Mouse (Mus musculus) lung, embryonic 16.5 days (tissue): Measurements from ENCODE around the gene Cdk2. TPM values are rescaled to one million over a fixed set of nuclear protein-coding genes. Genes with fewer than 3 reads are reported as not detected.

Experiments used
- ATAC-seq: fragments of 200-750 bp; cut with Nextera tagmentation; 2 replicates; pipeline ENCODE4 v1.8.0; 2017; ENCODE audit warnings: low read depth, mild to moderate bottlenecking, moderate library complexity
- H3K27ac ChIP-seq: fragments of 300-500 bp; sonication (generic); 2 replicates; pipeline ENCODE4 v1.5.1; 2014; ENCODE audit warnings: mild to moderate bottlenecking, control low read depth, low read length
- H3K27me3 ChIP-seq: fragments of 300-500 bp; sonication (generic); 2 replicates; pipeline ENCODE4 v1.6.1; 2014; ENCODE audit warnings: low read depth, low read length, mixed read lengths; ENCODE audit not compliant: control insufficient read depth, insufficient read depth
- H3K36me3 ChIP-seq: fragments of 300-500 bp; sonication (generic); 2 replicates; pipeline ENCODE4 v1.6.1; 2014; ENCODE audit warnings: low read length; ENCODE audit not compliant: control insufficient read depth, insufficient read depth
- H3K4me1 ChIP-seq: fragments of 300-500 bp; sonication (generic); replicated peaks from 2 replicates; pipeline ENCODE4 v1.6.1; 2014; ENCODE audit warnings: low read length, mixed read lengths; ENCODE audit not compliant: control insufficient read depth, insufficient read depth
- H3K4me2 ChIP-seq: fragments of 300-500 bp; sonication (generic); 2 replicates; pipeline ENCODE4 v1.6.1; 2014; ENCODE audit warnings: low read depth, low read length, control low read depth
- H3K4me3 ChIP-seq: fragments of 300-500 bp; sonication (generic); 2 replicates; pipeline ENCODE4 v1.5.1; 2014; ENCODE audit warnings: mild to moderate bottlenecking, low read length, control low read depth
- H3K9ac ChIP-seq: fragments of 300-500 bp; sonication (generic); 2 replicates; pipeline ENCODE4 v1.6.1; 2014; ENCODE audit warnings: low read length, control low read depth
- H3K9me3 ChIP-seq: fragments of 300-500 bp; sonication (generic); 2 replicates; pipeline ENCODE4 v1.6.1; 2016; ENCODE audit warnings: low read length; ENCODE audit not compliant: control insufficient read depth
- WGBS: fragments of 180-500 bp; shearing (Covaris S2); extraction: QIAGEN DNeasy Blood & Tissue Kit; methylation state at CpG from one replicate; pipeline ENCODE4 v1.1.7; 2014; 5-methylcytosine and 5-hydroxymethylcytosine counted together
- polyA plus RNA-seq: library from polyadenylated mRNA; unstranded; fragments of >200 nt; fragmentation: Nextera tagmentation; extraction: Ambion mirVana; gene quantifications from 2 replicates; pipeline ENCODE4 v1.2.1, GENCODE M21; 2015

The Cdk2 gene
- polyA plus RNA-seq, 1 experiment from 2014 or later = 105 TPM

DNA sequence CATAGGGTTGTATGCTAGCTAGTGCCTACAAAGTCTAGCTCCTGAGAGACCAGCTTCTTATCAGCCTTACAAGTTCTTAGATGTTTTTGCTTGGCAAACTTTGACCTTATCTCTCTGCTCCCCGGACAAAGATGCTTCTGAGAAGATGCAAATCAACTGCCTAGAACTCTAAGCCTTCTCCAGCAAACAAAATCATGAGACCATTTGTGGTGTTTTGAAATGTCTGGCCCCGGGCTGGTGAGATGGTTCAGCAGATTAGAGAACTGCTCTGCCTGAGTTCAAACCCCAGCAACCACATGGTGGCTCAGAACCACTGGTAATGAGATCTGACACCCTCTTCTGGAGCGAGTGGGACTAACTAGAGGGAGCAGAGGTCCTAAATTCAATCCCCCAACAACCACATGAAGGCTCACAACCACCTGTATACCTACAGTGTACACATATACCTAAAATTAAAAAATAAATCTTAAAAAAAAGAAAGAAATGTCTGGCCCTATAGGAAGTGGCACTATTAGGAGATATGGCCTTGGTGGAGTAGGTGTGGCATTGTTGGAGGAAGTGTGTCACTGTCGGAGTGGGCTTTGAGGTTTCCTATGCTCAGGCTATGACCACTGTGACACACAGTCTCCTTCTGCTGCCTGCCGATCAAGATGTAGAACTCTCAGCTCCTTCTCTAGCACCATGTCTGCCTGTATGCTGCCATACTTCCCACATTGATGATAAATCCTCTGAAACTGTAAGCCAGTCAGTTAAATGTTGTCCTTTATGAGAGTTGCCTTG, 41.2 kb downstream of the Cdk2 start:
- H3K27me3 ChIP-seq = no peaks in the 10 kb centered on the region
- no peak overlapping the region for H3K4me3 ChIP-seq
- ATAC-seq = no peak
- no peak overlapping the region for H3K4me2 ChIP-seq
- H3K36me3 ChIP-seq = no peaks in the 10 kb centered on the region
- no peak overlapping the region for H3K27ac ChIP-seq
- 52% methylated on average over 5 of the region's 5 CpGs for WGBS
- no peaks in the 10 kb centered on the region for H3K9me3 ChIP-seq
- no peak overlapping the region for H3K9ac ChIP-seq
- H3K4me1 ChIP-seq = peaks cover 4% of the 10 kb centered on the region; the same call in 1 of the 2 replicates

DNA sequence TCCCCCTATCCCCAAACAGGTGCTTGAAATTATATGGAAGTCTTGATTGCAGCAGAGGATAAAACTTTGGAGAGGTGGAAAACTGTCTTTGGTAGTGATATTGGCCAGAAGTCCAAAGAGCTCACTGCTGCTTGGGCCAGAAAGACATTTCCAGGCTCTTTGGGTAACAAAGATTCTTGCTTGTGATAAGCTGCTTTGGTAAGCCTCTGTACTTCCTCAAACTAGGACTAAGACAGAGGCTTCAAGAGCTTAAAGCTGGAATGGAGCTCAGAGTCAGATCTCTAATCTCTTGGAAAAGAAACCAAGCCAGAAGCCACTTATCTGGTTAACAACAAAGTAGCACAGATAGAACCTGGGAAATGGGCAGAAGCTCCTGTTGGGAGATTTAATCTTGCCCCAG, 42.4 kb downstream of the Cdk2 start:
- H3K9me3 ChIP-seq = no peaks in the 10 kb centered on the region
- H3K27me3 ChIP-seq = no peaks in the 10 kb centered on the region
- no peak overlapping the region for H3K27ac ChIP-seq
- H3K4me1 ChIP-seq = peaks cover 4% of the 10 kb centered on the region; the same call in 1 of the 2 replicates
- ATAC-seq = no peak
- H3K4me2 ChIP-seq = no peak overlapping the region
- H3K4me3 ChIP-seq = no peak overlapping the region
- H3K9ac ChIP-seq = no peak overlapping the region
- no peaks in the 10 kb centered on the region for H3K36me3 ChIP-seq

DNA sequence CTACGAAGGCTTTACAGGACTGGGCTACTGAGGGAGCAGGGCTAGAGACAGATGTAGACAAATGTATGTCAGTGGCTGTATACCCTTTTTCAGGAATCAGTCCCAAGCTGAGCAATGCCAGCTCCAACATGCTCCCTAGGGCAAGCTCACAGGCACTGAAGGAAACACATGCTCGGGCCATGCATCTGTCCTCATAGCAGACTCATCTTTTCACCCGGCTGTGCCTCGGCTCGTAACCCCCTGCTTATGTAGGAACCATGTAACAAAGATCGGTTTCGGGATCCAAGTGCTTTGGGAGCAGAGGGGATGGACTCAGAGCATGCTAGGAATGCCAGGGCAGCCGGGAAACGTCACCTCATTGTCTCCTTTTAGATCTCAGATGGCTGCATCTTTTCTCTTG, 45.3 kb downstream of the Cdk2 start:
- no peaks in the 10 kb centered on the region for H3K9me3 ChIP-seq
- ATAC-seq = no peak
- H3K27ac ChIP-seq = no peak overlapping the region
- H3K4me2 ChIP-seq = no peak overlapping the region
- no peak overlapping the region for H3K9ac ChIP-seq
- H3K36me3 ChIP-seq = no peaks in the 10 kb centered on the region
- 36% methylated on average over 9 of the region's 9 CpGs for WGBS
- H3K4me1 ChIP-seq = peaks cover 6% of the 10 kb centered on the region; the same call in 1 of the 2 replicates
- no peak overlapping the region for H3K4me3 ChIP-seq
- no peaks in the 10 kb centered on the region for H3K27me3 ChIP-seq

DNA sequence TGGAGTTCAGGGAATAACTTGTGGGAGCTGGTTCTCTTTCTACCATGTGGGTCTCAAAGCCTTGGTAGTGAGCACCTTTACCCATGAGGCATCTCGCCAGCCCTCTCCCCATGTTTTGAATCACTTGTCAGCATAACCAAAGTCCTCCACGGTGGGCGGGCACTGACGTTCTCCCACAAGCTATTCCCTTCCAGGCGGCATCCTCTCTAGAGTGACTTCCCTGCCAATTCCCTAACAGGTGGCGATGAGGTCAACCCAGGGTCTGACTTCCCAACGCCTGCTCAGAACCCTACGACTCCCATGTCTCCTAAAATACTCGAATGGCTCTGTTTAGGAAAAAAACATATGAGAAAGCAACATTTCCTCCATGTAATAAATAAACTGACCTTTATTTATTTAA, 47.0 kb downstream of the Cdk2 start:
- H3K4me2 ChIP-seq = no peak overlapping the region
- H3K4me1 ChIP-seq = peaks cover 6% of the 10 kb centered on the region; the same call in 1 of the 2 replicates
- no peak overlapping the region for H3K9ac ChIP-seq
- no peak overlapping the region for H3K4me3 ChIP-seq
- H3K27me3 ChIP-seq = no peaks in the 10 kb centered on the region
- no peak overlapping the region for H3K27ac ChIP-seq
- WGBS = 49% methylated on average over 9 of the region's 9 CpGs
- H3K9me3 ChIP-seq = no peaks in the 10 kb centered on the region
- H3K36me3 ChIP-seq = no peaks in the 10 kb centered on the region
- ATAC-seq = no peak

DNA sequence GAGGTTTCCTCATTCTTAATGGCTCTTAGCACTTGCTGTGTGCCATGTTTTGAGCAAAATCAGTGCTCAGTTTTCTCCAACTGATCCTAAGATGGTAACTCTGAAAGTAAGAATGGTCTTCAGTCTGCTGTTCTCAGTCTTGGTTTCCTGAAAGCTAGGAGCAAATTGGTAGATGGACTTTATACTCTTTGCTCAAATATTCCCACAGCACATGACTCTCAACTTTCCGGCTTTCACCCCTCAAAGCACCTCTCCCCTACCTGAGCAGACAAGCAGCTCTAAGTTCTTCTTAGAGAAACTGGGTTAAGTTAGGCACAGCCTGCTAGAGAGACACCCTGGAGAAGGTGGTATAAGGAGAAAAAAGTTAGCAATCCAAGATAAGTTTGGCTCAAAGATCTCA, 48.1 kb downstream of the Cdk2 start:
- 74% methylated on average over 1 of the region's 1 CpGs for WGBS

DNA sequence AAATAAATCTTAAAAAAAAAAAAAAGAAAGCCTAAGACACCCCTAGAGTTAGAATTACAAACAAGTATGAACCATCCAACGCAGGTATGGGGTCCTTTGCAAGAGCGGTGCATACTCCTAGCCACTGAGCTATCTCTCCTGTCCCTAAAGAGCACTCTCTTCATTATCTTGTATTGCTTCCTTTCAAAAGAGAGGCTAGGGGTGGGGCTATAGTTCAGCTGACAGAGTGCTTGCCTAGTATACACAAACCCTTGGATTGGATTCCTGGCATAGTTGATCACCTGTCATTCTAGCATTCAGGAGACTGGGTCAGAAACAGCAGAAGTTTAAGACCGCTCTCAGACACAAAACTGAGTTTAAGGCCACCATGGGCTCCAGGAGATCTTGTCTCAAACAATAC, 49.6 kb downstream of the Cdk2 start:
- no peaks in the 10 kb centered on the region for H3K9me3 ChIP-seq
- peak overlapping the region; percentile 43; the same call in 1 of the 2 replicates for H3K27ac ChIP-seq
- no peaks in the 10 kb centered on the region for H3K36me3 ChIP-seq
- no peak overlapping the region for H3K9ac ChIP-seq
- H3K27me3 ChIP-seq = no peaks in the 10 kb centered on the region
- peaks cover 6% of the 10 kb centered on the region; the same call in 1 of the 2 replicates for H3K4me1 ChIP-seq
- no peak overlapping the region for H3K4me3 ChIP-seq
- ATAC-seq = 0 out of 2 replicates have a peak, but pooled peaks have one; percentile 28
- WGBS = 45% methylated on average over 3 of the region's 3 CpGs
- no peak overlapping the region for H3K4me2 ChIP-seq

More for the DNA sequence above, 48.1 kb downstream of the Cdk2 start:
- ATAC-seq = no peak
- H3K36me3 ChIP-seq = no peaks in the 10 kb centered on the region
- H3K4me3 ChIP-seq = no peak overlapping the region
- no peaks in the 10 kb centered on the region for H3K27me3 ChIP-seq
- no peak overlapping the region for H3K27ac ChIP-seq
- no peak overlapping the region for H3K4me2 ChIP-seq
- H3K9ac ChIP-seq = no peak overlapping the region
- no peaks in the 10 kb centered on the region for H3K9me3 ChIP-seq
- H3K4me1 ChIP-seq = peaks cover 6% of the 10 kb centered on the region; the same call in 1 of the 2 replicates

DNA sequence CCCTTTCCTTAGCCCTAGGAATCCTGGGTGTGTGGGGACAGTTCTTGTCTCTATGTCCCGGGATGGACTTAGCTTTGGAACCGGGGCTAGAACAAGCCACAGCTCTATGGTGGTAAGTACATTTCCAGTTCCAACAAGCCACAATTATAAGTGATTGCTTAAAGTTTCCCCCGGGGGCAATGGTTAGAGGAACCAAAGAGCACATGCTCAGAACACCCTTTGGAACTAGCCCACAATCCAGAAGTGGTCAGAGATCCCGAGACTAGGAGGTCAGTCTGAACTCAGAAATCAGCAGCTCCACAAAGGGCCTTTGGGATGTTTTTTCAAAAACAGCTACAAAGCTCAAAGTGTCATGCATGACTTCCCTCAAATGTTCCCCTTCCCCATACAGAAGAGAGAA, 51.0 kb downstream of the Cdk2 start:
- Histone ChIP-seq H3K27me3 (no peaks in the 10 kb centered on the region), H3K36me3 (no peaks in the 10 kb centered on the region), H3K9ac (no peak overlapping the region), H3K4me2 (no peak overlapping the region), H3K4me1 (0 out of 2 replicates have a peak, but pooled peaks cover 2% of the 10 kb centered on the region), H3K9me3 (no peaks in the 10 kb centered on the region), H3K27ac (no peak overlapping the region), H3K4me3 (no peak overlapping the region)
- WGBS = 57% methylated on average over 4 of the region's 4 CpGs
- ATAC-seq = no peak

Other genes starting within 250 kb of the Cdk2 start
- gene Smarcc2, start 245.8 kb downstream of the Cdk2 start, polyA plus RNA-seq = 71.3 and 76.4 TPM in 2 replicates
- 1,564 and 1,684 TPM in 2 replicates for gene Myl6, start 210.9 kb downstream of the Cdk2 start, polyA plus RNA-seq
- 3.5 and 5.1 TPM in 2 replicates for gene Myl6b, start 206.3 kb downstream of the Cdk2 start, polyA plus RNA-seq
- 32.5 and 34.4 TPM in 2 replicates for gene Esyt1, start 179.2 kb downstream of the Cdk2 start, polyA plus RNA-seq
- gene Zc3h10, start 157.3 kb downstream of the Cdk2 start, polyA plus RNA-seq = 10.9 and 11.9 TPM in 2 replicates
- gene Rpl41, start 155.7 kb downstream of the Cdk2 start, polyA plus RNA-seq = 4,142 and 4,423 TPM in 2 replicates
- 161 and 167 TPM in 2 replicates for gene Pa2g4, start 139.0 kb downstream of the Cdk2 start, polyA plus RNA-seq
- gene Erbb3, start 115.4 kb downstream of the Cdk2 start, polyA plus RNA-seq = 26.9 and 27.6 TPM in 2 replicates
- gene Rps26, start 78.3 kb downstream of the Cdk2 start, polyA plus RNA-seq = 720 and 793 TPM in 2 replicates
- gene Ikzf4, start 59.0 kb downstream of the Cdk2 start, polyA plus RNA-seq = 1.4 and 1.6 TPM in 2 replicates
- gene Suox, start 31.0 kb downstream of the Cdk2 start, polyA plus RNA-seq = 13.0 and 14.6 TPM in 2 replicates
- gene Rab5b, start 8.8 kb downstream of the Cdk2 start, polyA plus RNA-seq = 87.9 and 90.6 TPM in 2 replicates
- gene Pmel, start 836 bp downstream of the Cdk2 start, polyA plus RNA-seq = 2.1 and 2.2 TPM in 2 replicates
- 12.2 and 13.9 TPM in 2 replicates for gene Dgka, start 39.8 kb upstream of the Cdk2 start, polyA plus RNA-seq
- 32.7 and 35.1 TPM in 2 replicates for gene Pym1, start 42.9 kb upstream of the Cdk2 start, polyA plus RNA-seq
- gene Mmp19, start 85.9 kb upstream of the Cdk2 start, polyA plus RNA-seq = 4.9 and 5.3 TPM in 2 replicates
- 56.0 and 56.7 TPM in 2 replicates for gene Dnajc14, start 99.0 kb upstream of the Cdk2 start, polyA plus RNA-seq
- gene Tmem198b, start 99.3 kb upstream of the Cdk2 start, polyA plus RNA-seq = 18.2 and 18.4 TPM in 2 replicates
- gene Sarnp, start 112.3 kb upstream of the Cdk2 start, polyA plus RNA-seq = 186 and 212 TPM in 2 replicates
- 76.6 and 86.4 TPM in 2 replicates for gene Ormdl2, start 116.6 kb upstream of the Cdk2 start, polyA plus RNA-seq
- gene Gdf11, start 186.7 kb upstream of the Cdk2 start, polyA plus RNA-seq = 3.0 and 3.1 TPM in 2 replicates
- 568 and 590 TPM in 2 replicates for gene Cd63, start 196.0 kb upstream of the Cdk2 start, polyA plus RNA-seq
- gene Rdh5, start 217.9 kb upstream of the Cdk2 start, polyA plus RNA-seq = 16.0 and 24.8 TPM in 2 replicates
- gene Bloc1s1, start 219.0 kb upstream of the Cdk2 start, polyA plus RNA-seq = 213 and 216 TPM in 2 replicates
- 8.5 and 12.2 TPM in 2 replicates for gene Itga7, start 228.8 kb upstream of the Cdk2 start, polyA plus RNA-seq